Mouse (Mus musculus): ENCODE results near the gene Suox. TPM values are rescaled to one million over a fixed set of nuclear protein-coding genes. Genes with fewer than 3 reads are reported as not detected.
"Not testable (repeated sequence)": the region's sequence is repeated elsewhere in the genome, so short reads cannot be mapped to it uniquely, and the experiment has no call there.

Suox gene
- polyA plus RNA-seq (2015; fragmentation: Nextera tagmentation; extraction: Ambion mirVana), result 12.3 and 13.8 TPM in 2 replicates

DNA sequence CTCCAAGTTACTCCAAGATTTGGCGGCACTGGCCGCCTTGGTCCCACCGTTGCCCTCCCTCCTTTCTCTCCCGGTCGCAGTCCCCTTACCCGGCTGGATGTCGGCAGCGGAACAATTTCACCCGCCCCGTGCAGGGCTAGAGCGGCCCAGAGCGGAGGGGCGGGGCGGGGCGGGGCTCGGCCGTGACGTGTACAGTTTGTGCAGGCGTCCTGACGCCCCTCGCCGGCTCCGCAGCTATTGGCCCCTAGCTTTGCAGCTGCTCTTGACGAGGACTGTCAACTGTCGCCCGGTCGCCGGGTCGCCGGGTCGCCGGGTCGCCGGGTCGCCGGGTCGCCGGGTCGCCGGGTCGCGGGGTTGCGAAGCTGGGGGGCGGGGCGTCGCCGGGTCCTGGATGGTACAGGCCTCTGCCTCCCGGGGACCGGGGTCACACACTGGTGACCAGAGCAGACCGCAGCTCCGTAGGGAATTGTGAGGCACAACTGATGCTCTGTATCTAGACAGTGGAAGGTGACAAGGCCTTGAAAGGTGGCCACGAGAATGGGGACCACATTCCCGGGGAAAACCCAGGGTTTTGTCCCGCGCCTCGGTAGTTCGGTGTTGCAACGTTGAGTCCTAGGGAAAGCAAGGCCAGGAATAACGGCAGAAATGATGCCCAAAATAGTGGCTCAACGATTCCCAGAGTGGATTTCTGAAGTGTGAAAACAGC lies at the start of gene Suox:
Suox (minus strand) TSS at position 311 of the 706 bp plus-strand sequence.
- H3K27ac ChIP-seq, result peak within 1 kb of the TSS; percentile 67
- H3K4me3 ChIP-seq, result peak within 1 kb of the TSS; percentile 81
- no peaks in the 10 kb centered on the region for H3K36me3 ChIP-seq
- peaks cover 15% of the 10 kb centered on the region for H3K4me1 ChIP-seq
- peak within 1 kb of the TSS; percentile 58 for H3K9ac ChIP-seq
- H3K27me3 ChIP-seq, result no peaks in the 10 kb centered on the region
- no peaks in the 10 kb centered on the region for H3K9me3 ChIP-seq
- peak within 1 kb of the TSS; percentile 95 for H3K4me2 ChIP-seq
- peak; percentile 95 for ATAC-seq (ENCODE audit: borderline replicate concordance, extremely low read depth, low FRiP score, low TSS enrichment)
- WGBS, result under 1% methylated on average over 55 of the region's 60 CpGs

DNA sequence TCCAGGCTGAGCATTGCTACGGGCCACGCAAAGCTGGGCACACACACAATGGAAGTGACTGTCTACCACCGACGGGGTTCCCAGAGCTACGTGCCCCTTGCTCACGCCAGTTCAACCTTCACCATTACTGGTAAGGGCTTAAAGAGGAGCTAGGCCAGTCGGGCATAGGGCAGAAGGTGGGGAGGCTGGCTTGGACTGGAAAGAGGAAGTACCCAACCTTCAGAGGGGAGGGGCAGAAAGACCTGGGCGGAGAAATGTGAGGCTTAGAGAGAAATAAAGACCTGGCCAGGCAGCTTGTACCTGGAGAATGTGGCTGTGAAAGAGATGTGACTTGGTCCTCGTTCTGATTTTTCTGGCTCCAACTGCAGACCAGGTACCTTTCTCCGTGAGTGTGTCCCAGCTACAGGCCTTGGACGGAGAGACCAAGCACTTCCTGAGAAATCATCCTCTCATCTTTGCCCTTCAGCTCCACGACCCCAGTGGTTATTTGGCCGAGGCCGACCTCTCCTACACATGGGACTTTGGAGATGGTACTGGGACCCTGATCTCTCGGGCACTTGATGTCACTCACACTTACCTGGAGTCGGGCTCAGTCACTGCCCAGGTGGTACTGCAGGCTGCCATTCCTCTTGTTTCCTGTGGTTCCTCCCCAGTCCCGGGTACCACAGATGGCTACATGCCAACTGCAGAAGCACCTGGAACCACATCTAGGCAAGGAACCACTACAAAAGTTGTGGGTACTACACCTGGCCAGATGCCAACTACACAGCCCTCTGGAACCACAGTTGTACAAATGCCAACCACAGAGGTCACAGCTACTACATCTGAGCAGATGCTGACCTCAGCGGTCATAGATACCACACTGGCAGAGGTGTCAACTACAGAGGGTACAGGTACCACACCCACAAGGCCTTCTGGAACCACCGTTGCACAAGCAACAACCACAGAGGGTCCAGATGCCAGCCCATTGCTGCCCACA lies 42.0 kb upstream of the Suox start:
- WGBS, result 85% methylated on average over 19 of the region's 19 CpGs
- no peak overlapping the region for H3K9ac ChIP-seq
- no peak overlapping the region for H3K27ac ChIP-seq
- no peak overlapping the region for H3K4me3 ChIP-seq
- no peaks in the 10 kb centered on the region for H3K27me3 ChIP-seq
- H3K4me1 ChIP-seq, result no peaks in the 10 kb centered on the region
- no peaks in the 10 kb centered on the region for H3K36me3 ChIP-seq
- H3K4me2 ChIP-seq, result no peak overlapping the region
- no peaks in the 10 kb centered on the region for H3K9me3 ChIP-seq
- no peak for ATAC-seq (ENCODE audit: borderline replicate concordance, extremely low read depth, low FRiP score, low TSS enrichment)

DNA sequence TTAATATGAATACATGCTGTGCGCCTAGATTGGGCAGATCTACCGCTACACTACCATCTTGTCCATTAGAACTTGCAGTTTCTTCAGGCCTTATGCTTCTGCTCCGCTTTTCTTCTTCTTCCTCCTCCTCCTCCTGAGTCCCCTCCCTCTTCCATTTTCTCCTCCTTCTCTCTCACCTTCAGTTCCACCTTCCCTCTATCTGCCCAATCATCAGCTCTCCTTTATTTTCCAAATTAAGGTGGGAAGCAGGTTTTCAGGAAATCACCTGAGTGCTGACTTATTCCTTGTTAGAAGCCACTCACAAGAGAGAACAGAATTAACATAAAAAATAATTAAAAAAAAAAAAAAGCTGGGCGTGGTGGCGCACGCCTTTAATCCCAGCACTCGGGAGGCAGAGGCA lies 37.4 kb upstream of the Suox start:
- H3K4me3 ChIP-seq; H3K27me3 ChIP-seq; H3K4me1 ChIP-seq; H3K9me3 ChIP-seq; ATAC-seq (ENCODE audit: borderline replicate concordance, extremely low read depth, low FRiP score, low TSS enrichment); H3K36me3 ChIP-seq; H3K9ac ChIP-seq; H3K27ac ChIP-seq; H3K4me2 ChIP-seq: not testable (repeated sequence)
- WGBS, result 95% methylated on average over 7 of the region's 7 CpGs

GRCm38 (mm10) chr10:128705317-128705693 lies 31.4 kb upstream of the Suox start:
- H3K4me3 ChIP-seq, result peak overlapping the region; percentile 96
- peak overlapping the region; percentile 99 for H3K27ac ChIP-seq
- 10% methylated on average over 11 of the region's 11 CpGs for WGBS
- H3K9me3 ChIP-seq, result no peaks in the 10 kb centered on the region
- ATAC-seq (ENCODE audit: borderline replicate concordance, extremely low read depth, low FRiP score, low TSS enrichment), result no peak
- H3K9ac ChIP-seq, result peak overlapping the region; percentile 58
- H3K27me3 ChIP-seq, result no peaks in the 10 kb centered on the region
- H3K36me3 ChIP-seq, result peaks cover 26% of the 10 kb centered on the region
- peak overlapping the region; percentile 62 for H3K4me2 ChIP-seq
- peaks cover 18% of the 10 kb centered on the region for H3K4me1 ChIP-seq

- peak; percentile 94 for ATAC-seq (ENCODE audit: borderline replicate concordance, extremely low read depth, low FRiP score, low TSS enrichment)
- Histone ChIP-seq H3K4me3 (peak within 1 kb of the TSS; percentile 96), H3K9ac (peak within 1 kb of the TSS; percentile 91), H3K27me3 (no peaks in the 10 kb centered on the region), H3K36me3 (peaks cover 32% of the 10 kb centered on the region), H3K4me2 (peak within 1 kb of the TSS; percentile 73), H3K4me1 (peaks cover 18% of the 10 kb centered on the region), H3K27ac (peak within 1 kb of the TSS; percentile 99), H3K9me3 (no peaks in the 10 kb centered on the region)
- WGBS, result under 1% methylated on average over 60 of the region's 62 CpGs
These were observed 30.8 kb upstream of the Suox start, which contains the start of gene Cdk2 for GRCm38 (mm10) chr10:128704491-128705316. TSS of gene Cdk2 (minus strand) at chr10:128705031.

GRCm38 (mm10) chr10:128703895-128704294 lies 30.0 kb upstream of the Suox start, which contains the start of gene Pmel:
TSS of gene Pmel (plus strand) at chr10:128704195.
- H3K9me3 ChIP-seq, result no peaks in the 10 kb centered on the region
- peak within 1 kb of the TSS; percentile 99 for H3K27ac ChIP-seq
- WGBS, result 4% methylated on average over 4 of the region's 4 CpGs
- no peaks in the 10 kb centered on the region for H3K27me3 ChIP-seq
- peak within 1 kb of the TSS; percentile 96 for H3K4me3 ChIP-seq
- peak within 1 kb of the TSS; percentile 73 for H3K4me2 ChIP-seq
- peak within 1 kb of the TSS; percentile 91 for H3K9ac ChIP-seq
- H3K36me3 ChIP-seq, result peaks cover 41% of the 10 kb centered on the region
- ATAC-seq (ENCODE audit: borderline replicate concordance, extremely low read depth, low FRiP score, low TSS enrichment), result no peak
- peaks cover 18% of the 10 kb centered on the region for H3K4me1 ChIP-seq

DNA sequence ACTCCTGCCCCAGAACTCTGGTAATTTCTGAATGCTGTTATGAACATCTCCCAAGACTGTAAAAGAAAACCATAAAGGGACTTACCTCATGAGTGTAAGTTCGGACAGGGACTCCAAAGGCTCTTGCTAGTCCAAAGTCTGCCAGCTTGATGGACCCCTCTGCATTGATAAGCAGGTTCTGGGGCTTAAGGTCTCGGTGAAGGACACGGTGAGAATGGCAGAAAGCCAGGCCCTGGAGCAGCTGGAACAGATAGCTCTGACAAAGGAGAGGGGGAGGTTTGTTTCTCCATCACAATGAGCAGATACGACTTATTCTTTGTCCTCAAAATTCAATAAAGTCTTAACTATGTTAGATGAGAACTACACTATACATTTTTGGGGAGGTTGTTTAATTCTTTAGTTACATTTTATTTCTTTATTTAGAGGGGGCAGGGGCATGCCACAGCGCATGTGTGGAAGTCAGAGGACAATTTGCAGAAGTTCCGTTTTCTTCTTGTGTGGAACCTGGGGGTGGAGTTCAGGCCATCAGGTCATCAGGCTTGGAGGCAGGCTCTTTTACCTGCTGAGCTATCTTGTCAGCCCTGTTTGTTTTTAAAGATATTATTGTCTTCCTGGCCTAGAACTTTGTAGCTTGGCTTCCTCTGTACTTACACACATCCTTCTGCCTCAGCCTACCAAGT lies 28.6 kb upstream of the Suox start:
- no peak overlapping the region for H3K27ac ChIP-seq
- H3K27me3 ChIP-seq, result no peaks in the 10 kb centered on the region
- peaks cover 19% of the 10 kb centered on the region for H3K4me1 ChIP-seq
- H3K4me2 ChIP-seq, result no peak overlapping the region
- H3K36me3 ChIP-seq, result peaks cover 52% of the 10 kb centered on the region
- H3K4me3 ChIP-seq, result no peak overlapping the region
- H3K9ac ChIP-seq, result no peak overlapping the region
- no peak for ATAC-seq (ENCODE audit: borderline replicate concordance, extremely low read depth, low FRiP score, low TSS enrichment)
- H3K9me3 ChIP-seq, result no peaks in the 10 kb centered on the region
- WGBS, result 72% methylated on average over 6 of the region's 6 CpGs

DNA sequence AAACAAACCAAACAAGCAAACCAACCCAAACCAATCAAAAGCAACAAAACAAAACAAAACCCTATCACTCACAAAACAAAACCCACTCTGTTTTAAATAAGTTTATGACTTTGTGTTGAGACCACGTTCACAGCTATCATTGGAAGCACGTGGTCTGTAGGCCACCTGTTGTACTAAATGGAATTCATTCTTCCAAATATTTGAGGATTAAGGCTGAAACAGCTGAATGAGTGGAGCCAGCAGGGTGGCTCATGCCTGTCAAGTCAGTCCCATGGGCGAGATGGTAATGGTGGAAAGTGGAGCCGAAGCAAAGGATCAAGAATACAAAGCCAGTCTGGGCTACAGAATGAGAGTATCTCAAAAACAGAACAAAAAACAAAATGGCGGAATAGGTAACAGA lies 26.8 kb upstream of the Suox start:
- WGBS, result 93% methylated on average over 5 of the region's 5 CpGs
- H3K4me2 ChIP-seq, result no peak overlapping the region
- H3K4me1 ChIP-seq, result peaks cover 20% of the 10 kb centered on the region
- no peak overlapping the region for H3K4me3 ChIP-seq
- H3K9ac ChIP-seq, result no peak overlapping the region
- H3K27ac ChIP-seq, result no peak overlapping the region
- H3K9me3 ChIP-seq, result no peaks in the 10 kb centered on the region
- H3K36me3 ChIP-seq, result peaks cover 54% of the 10 kb centered on the region
- H3K27me3 ChIP-seq, result no peaks in the 10 kb centered on the region
- ATAC-seq (ENCODE audit: borderline replicate concordance, extremely low read depth, low FRiP score, low TSS enrichment), result no peak

DNA sequence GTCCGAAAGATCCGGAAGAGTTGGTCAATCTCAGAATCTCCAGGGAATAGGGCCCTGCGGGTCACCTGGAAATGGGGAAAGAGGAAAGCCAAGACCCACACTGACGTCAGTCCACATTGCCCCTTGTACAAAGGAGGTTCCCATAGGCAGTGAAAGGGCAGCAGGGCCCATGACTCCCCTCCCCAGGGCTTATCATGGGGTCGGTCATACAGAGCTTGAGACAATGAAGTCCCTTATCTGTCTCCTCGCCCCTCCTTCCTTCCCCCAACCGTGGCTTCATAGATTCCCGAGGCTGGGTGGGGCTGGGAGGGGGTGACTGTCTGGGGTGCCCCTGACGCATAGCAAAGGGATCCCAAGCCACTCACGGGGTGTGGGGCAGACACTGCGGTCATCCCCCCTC lies 25.7 kb upstream of the Suox start:
- no peak overlapping the region for H3K9ac ChIP-seq
- ATAC-seq (ENCODE audit: borderline replicate concordance, extremely low read depth, low FRiP score, low TSS enrichment), result no peak
- H3K27ac ChIP-seq, result no peak overlapping the region

GRCm38 (mm10) chr10:128699006-128699405 lies 25.1 kb upstream of the Suox start:
- H3K4me1 ChIP-seq, result peaks cover 25% of the 10 kb centered on the region
- H3K27me3 ChIP-seq, result no peaks in the 10 kb centered on the region
- no peak overlapping the region for H3K4me2 ChIP-seq
- H3K27ac ChIP-seq, result no peak overlapping the region
- no peaks in the 10 kb centered on the region for H3K9me3 ChIP-seq
- no peak overlapping the region for H3K4me3 ChIP-seq
- no peak for ATAC-seq (ENCODE audit: borderline replicate concordance, extremely low read depth, low FRiP score, low TSS enrichment)
- no peak overlapping the region for H3K9ac ChIP-seq
- H3K36me3 ChIP-seq, result peaks cover 54% of the 10 kb centered on the region
- WGBS, result 75% methylated on average over 5 of the region's 5 CpGs

More for the DNA sequence above, 25.7 kb upstream of the Suox start:
- peaks cover 21% of the 10 kb centered on the region for H3K4me1 ChIP-seq
- no peaks in the 10 kb centered on the region for H3K9me3 ChIP-seq
- peaks cover 54% of the 10 kb centered on the region for H3K36me3 ChIP-seq
- H3K27me3 ChIP-seq, result no peaks in the 10 kb centered on the region
- no peak overlapping the region for H3K4me3 ChIP-seq
- H3K4me2 ChIP-seq, result no peak overlapping the region
- WGBS, result 82% methylated on average over 11 of the region's 11 CpGs
